Mouse (Mus musculus) heart, adult 10 weeks (tissue): Measurements from ENCODE around the gene Emilin3. TPM values are rescaled to one million over a fixed set of nuclear protein-coding genes. Genes with fewer than 3 reads are reported as not detected.

Source experiments
- polyA plus RNA-seq: library from polyadenylated mRNA; stranded (reverse); fragments of 350-450 nt; fragmentation: Illumina TruSeq; extraction: RNeasy Lipid Tissue Mini Kit (QIAGEN cat#74804); gene quantifications from one replicate; pipeline ENCODE4 v1.2.3, GENCODE M21; 2014; ENCODE audit warnings: low read depth, low replicate concordance

Gene Emilin3
- not detected for polyA plus RNA-seq

DNA sequence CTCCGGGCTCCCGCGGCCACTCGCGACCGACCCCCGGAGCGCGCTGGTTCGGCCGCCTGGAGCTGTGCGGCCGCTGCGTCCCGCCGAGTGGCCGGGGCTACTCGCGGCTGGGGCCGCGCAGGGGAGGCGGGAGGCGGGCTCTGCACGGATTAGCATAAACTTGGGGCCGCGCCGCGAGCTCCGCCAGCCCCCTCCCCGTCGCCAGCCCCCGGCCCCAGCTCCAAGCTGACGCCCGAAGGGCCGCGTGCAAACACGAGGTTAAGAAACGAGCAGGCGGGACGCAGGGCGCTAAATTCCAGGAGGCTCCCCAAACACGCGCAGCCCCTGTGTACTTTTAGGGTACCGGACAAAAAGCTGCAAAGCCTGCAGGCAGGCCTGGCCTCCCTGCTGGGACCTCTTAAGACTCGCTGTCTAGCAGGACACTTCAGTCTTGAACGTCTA, at the start of gene Emilin3:
Gene Emilin3, minus strand, starts transcription at position 98 of the 441 bp plus-strand sequence.

DNA sequence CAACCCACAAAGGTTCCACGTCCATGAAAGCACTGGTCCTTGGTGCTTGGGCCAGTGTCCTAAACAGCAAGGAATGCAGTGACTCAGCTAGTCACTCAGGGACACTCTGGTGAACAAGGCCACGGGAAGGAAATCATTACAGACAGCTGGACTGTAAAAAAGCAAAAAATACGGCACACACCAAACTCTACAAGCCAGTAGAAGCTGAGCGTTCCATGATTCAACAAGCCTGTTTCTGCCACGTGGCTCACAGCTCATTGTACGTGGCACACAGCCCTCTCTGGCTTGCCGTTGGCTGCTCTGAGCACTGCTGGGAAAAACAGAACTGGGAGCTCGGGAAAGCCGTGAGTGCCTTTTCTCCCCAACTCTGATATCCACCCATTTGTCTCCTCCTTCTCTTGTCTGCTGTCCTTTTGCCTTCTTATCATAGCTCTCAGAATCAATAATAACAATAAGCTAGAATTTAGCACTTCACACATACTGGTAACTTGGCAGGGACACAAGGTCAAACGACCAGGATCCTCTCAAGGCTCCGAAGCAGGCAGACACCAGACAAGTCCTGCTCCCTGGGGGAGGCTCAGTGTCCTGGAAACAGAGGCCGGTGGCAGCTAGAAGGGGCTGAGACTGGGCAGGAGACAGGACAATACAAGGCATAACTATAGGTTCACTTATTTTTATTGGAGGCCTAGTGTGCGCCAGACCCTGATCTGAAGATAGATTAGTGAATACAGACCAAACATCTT, 31.5 kb downstream of the Emilin3 start, which contains the start of gene Lpin3:
Gene Lpin3, plus strand, starts transcription at position 218 of the 743 bp plus-strand sequence.

DNA sequence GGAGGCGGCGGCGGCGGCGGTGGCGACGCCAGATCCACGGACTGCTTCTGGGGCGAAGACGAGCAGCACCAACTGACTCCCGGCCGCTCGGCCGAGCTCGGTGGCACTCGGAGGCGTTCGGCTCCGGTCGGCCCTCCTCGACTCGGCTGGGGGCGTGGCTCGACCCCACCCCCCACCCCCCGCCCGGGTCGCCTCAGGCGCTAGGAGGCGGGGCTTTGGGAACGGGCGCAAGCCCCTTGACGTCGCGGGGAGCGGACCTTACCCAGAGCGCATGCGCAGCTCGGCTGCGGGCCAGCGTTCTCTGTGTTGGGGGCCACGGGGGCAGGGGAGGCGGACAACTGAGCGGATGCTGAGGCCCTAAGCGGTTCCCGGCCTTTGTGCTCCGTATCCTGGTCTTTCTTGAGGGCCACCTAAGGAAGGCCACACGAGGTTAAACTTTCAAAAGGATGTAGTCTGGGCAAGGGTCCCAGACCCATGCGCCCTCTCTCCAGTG, 39.2 kb downstream of the Emilin3 start, which contains the start of gene Zhx3:
Gene Zhx3, minus strand, starts transcription at position 109 of the 493 bp plus-strand sequence.

Other genes with a start within 250 kb of the Emilin3 start
- 47.4 TPM for gene Plcg1, start 181.0 kb downstream of the Emilin3 start, polyA plus RNA-seq
- gene Zhx3, start 39.3 kb downstream of the Emilin3 start, polyA plus RNA-seq = 12.5 TPM
- gene Lpin3, start 31.7 kb downstream of the Emilin3 start, polyA plus RNA-seq = 5.0 TPM
- 28.5 TPM for gene Chd6, start 196.7 kb upstream of the Emilin3 start, polyA plus RNA-seq